Mouse (Mus musculus) forebrain, embryonic 14.5 days (tissue): Measurements from ENCODE around the gene Pof1b. TPM values are rescaled to one million over a fixed set of nuclear protein-coding genes. Genes with fewer than 3 reads are reported as not detected.

ENCODE experiments used
- ATAC-seq: fragments of 200-750 bp; cut with Nextera tagmentation; 2 replicates; pipeline ENCODE4 v1.8.0; 2017; ENCODE audit warnings: mild to moderate bottlenecking, moderate library complexity
- DNase-seq: peaks from one replicate; pipeline ENCODE4 v3.0.0-alpha.2; 2015; ENCODE audit warnings: low spot score
- H3K27ac ChIP-seq: fragments of 300-500 bp; sonication (generic); 2 replicates; pipeline ENCODE4 v1.5.1; 2014; ENCODE audit warnings: low read depth, mild to moderate bottlenecking, control low read depth, low read length, moderate library complexity
- H3K27me3 ChIP-seq: fragments of 300-500 bp; sonication (generic); replicated peaks from 2 replicates; pipeline ENCODE4 v1.6.1; 2014; ENCODE audit warnings: low read length, control low read depth, mixed read lengths; ENCODE audit not compliant: control insufficient read depth, insufficient read depth
- H3K36me3 ChIP-seq: fragments of 300-500 bp; sonication (generic); 2 replicates; pipeline ENCODE4 v1.6.1; 2014; ENCODE audit warnings: low read length, control low read depth; ENCODE audit not compliant: control insufficient read depth, insufficient read depth
- H3K4me1 ChIP-seq: fragments of 300-500 bp; sonication (generic); 2 replicates; pipeline ENCODE4 v1.6.1; 2014; ENCODE audit warnings: antibody characterized with exemption, low read length, control low read depth; ENCODE audit not compliant: control insufficient read depth, insufficient read depth
- H3K4me2 ChIP-seq: fragments of 300-500 bp; sonication (generic); 2 replicates; pipeline ENCODE4 v1.6.1; 2014; ENCODE audit warnings: mild to moderate bottlenecking, control low read depth, low read length
- H3K4me3 ChIP-seq: fragments of 300-500 bp; sonication (generic); 2 replicates; pipeline ENCODE4 v1.5.1; 2014; ENCODE audit warnings: low read depth, low read length, control low read depth
- H3K9ac ChIP-seq: fragments of 300-500 bp; sonication (generic); 2 replicates; pipeline ENCODE4 v1.6.1; 2014; ENCODE audit warnings: mild to moderate bottlenecking, low read length, control low read depth, moderate library complexity
- H3K9me3 ChIP-seq: fragments of 300-500 bp; sonication (generic); replicated peaks from 2 replicates; pipeline ENCODE4 v1.6.1; 2016; ENCODE audit warnings: low read length, control low read depth, mixed read lengths; ENCODE audit not compliant: control insufficient read depth
- WGBS: fragments of 180-500 bp; shearing (Covaris S2); extraction: QIAGEN DNeasy Blood & Tissue Kit; methylation state at CpG from one replicate; pipeline ENCODE4 v1.1.7; 2014; 5-methylcytosine and 5-hydroxymethylcytosine counted together
- polyA plus RNA-seq: library from polyadenylated mRNA; unstranded; fragments of >200 nt; fragmentation: Nextera tagmentation; extraction: Ambion mirVana; gene quantifications from 2 replicates; pipeline ENCODE4 v1.2.1, GENCODE M21; 2014

The Pof1b gene
- 0.15 and 0.32 TPM in 2 replicates for polyA plus RNA-seq

DNA sequence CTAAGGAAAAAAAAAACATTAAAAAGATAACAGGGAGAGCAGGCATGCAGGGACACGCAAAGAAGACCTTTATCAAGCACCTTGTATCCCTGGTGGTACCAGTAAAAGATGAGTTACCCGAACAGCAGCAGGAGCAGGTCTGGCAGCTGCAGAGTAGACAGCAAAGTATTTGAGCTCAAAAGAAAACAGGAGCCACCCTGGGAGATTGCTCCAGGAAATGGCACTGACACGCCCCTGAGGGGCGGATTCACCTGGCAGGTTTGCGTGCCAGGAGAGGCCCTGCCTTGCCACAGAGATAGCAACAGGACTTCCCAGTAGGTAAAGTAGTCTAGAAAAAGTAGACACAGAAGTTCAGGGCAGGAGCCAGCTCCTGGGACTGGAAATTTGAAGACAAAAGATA, at the start of gene Pof1b:
Gene Pof1b (minus strand): TSS at position 144 of the 400 bp plus-strand sequence.
- H3K36me3 ChIP-seq: no peaks in the 10 kb centered on the region
- H3K27me3 ChIP-seq: no peaks in the 10 kb centered on the region
- DNase-seq (no peak), ATAC-seq (no peak)
- H3K9me3 ChIP-seq: no peaks in the 10 kb centered on the region
- H3K4me3 ChIP-seq: no peak within 1 kb of the TSS
- H3K4me1 ChIP-seq: no peaks in the 10 kb centered on the region
- H3K9ac ChIP-seq: no peak within 1 kb of the TSS
- H3K27ac ChIP-seq: no peak within 1 kb of the TSS
- H3K4me2 ChIP-seq: no peak within 1 kb of the TSS
- 75% methylated on average over 5 of the region's 5 CpGs for WGBS

DNA sequence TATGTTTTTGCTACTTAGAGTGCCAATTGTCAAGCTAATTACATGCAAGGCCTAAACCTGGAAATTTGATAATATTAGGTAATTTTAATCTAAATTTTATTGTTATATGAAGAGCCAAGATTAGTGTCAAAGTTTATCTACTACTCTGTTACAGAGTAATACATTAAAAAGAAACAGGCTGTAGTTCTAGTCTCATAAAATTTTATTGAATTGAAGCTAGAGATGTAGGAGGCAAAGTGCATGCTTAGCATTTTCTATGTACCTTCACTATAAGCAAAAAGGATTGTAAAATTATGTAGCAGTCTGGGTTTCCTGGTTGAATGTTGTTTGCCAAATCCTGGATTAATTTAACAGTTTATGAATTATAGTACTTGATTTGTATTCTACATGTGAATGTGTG, 18.1 kb upstream of the Pof1b start:
- Histone ChIP-seq H3K9ac (no peak overlapping the region), H3K36me3 (no peaks in the 10 kb centered on the region), H3K9me3 (no peaks in the 10 kb centered on the region), H3K27me3 (no peaks in the 10 kb centered on the region), H3K4me3 (no peak overlapping the region), H3K4me1 (no peaks in the 10 kb centered on the region), H3K27ac (no peak overlapping the region), H3K4me2 (no peak overlapping the region)
- no peak for ATAC-seq
- DNase-seq: no peak

DNA sequence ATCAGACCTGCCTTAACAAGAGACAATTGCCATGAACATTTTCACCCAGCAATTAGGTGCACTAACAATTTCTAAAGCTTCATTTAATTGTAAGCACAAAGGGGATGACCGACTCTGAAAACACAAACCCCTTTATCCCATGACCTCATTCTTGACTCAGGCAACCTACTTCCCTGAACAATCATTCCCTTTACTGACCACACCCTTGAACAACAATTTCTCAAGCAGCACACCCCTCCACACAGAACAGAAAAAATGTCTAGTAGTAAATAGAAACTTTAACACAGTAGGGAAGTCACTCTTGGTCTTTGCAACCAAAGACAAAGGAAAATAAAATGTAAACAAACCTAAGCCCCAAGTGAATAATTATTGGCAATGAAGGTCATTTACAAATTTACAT, 4.1 kb downstream of the Pof1b start:
- DNase-seq (no peak), ATAC-seq (no peak)
- H3K27ac ChIP-seq: no peak overlapping the region
- no peak overlapping the region for H3K4me2 ChIP-seq
- no peaks in the 10 kb centered on the region for H3K27me3 ChIP-seq
- no peak overlapping the region for H3K9ac ChIP-seq
- H3K9me3 ChIP-seq: no peaks in the 10 kb centered on the region
- H3K36me3 ChIP-seq: no peaks in the 10 kb centered on the region
- no peak overlapping the region for H3K4me3 ChIP-seq
- no peaks in the 10 kb centered on the region for H3K4me1 ChIP-seq
- WGBS: 47% methylated on average over 1 of the region's 1 CpGs

DNA sequence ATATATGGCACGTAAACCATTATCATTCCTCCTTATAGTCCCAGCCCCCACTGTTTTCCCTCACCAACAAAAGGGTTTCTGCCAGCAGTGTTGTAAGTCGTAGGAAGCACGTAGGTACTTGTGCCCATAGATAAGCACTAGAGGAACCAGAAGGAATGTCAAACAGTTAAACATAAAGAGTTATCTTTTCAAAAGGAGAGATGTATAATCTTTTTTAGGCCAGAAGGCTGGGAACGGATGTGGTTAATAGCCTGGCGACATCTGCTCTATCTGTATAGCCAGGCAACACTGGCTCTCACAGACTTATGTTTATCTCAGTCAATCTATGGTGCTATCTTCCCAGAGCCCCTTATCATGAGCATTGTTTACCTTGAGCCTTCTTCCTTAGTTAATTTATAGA, 17.8 kb downstream of the Pof1b start:
- ATAC-seq: no peak
- no peak for DNase-seq
- Histone ChIP-seq H3K27me3 (no peaks in the 10 kb centered on the region), H3K4me3 (no peak overlapping the region), H3K4me1 (no peaks in the 10 kb centered on the region), H3K9me3 (no peaks in the 10 kb centered on the region), H3K4me2 (no peak overlapping the region), H3K9ac (no peak overlapping the region), H3K27ac (no peak overlapping the region), H3K36me3 (no peaks in the 10 kb centered on the region)
- WGBS: 86% methylated on average over 5 of the region's 5 CpGs

DNA sequence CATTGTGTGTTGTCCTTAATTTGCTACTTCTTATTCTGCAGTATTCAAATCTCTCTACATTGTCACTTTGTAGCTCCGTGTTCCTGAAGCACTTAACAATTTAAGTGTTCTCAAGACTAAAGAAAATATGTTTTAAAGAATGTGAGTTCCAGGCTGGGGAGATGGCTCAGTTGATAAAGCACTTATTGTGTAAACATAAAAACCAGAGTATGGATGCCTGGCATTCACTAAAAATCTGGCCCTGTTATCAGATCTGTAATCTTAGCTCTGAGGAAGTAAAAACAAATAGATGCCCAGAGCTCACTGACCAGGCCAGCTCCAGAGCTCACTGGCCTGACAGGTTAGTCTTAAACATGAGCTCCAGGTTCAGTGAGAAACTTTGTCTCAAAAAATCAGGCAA, 22.9 kb downstream of the Pof1b start:
- no peak overlapping the region for H3K27ac ChIP-seq
- ATAC-seq (no peak), DNase-seq (no peak)
- no peak overlapping the region for H3K4me2 ChIP-seq
- H3K36me3 ChIP-seq: no peaks in the 10 kb centered on the region
- H3K27me3 ChIP-seq: no peaks in the 10 kb centered on the region
- WGBS: 59% methylated on average over 1 of the region's 1 CpGs
- no peaks in the 10 kb centered on the region for H3K9me3 ChIP-seq
- no peaks in the 10 kb centered on the region for H3K4me1 ChIP-seq
- H3K9ac ChIP-seq: no peak overlapping the region
- H3K4me3 ChIP-seq: no peak overlapping the region

DNA sequence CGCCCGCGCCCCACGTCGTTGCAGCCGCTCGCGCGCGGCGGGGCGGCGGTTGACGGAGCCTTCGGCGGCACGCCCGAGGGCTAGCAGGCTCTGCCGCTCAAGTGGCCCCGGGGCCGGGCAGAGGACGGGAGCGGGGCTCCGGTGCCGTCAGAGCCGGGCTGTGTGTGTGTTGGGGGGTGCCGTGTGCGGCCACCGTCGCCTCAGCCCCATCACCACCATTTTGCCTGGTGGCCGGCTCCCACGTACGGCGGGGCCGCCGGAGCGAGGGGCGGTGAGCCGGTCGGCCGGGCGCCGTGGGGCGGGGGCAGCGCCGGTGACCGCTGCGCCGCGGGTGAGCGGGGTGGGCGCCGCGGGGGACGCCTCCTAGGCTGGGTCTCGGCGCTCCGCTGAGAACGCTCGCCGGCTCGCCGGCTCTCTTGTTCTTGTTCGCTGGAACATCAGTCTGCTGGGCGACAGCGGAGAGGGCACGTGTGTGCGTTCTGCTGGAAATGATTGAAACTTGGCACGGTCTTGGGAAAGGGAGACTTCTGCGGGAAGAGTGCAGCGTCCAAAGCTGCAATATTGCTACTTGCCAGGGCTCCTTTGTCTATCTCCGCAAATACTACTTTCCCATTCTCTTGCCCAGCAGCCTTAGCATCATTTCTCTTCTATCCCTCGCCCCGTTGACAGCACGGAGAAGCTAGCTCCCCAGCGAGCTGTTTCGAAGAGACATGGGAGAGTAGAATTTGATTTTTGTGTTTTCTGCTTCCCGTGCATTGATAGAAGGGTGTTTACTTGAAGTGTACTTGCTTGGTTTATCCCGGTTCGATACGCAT, 96.9 kb downstream of the Pof1b start:
- Histone ChIP-seq H3K27me3 (no peaks in the 10 kb centered on the region), H3K4me3 (peak overlapping the region; percentile 59), H3K27ac (peak overlapping the region; percentile 84), H3K9ac (peak overlapping the region; percentile 77), H3K4me1 (no peaks in the 10 kb centered on the region), H3K4me2 (peak overlapping the region; percentile 43), H3K9me3 (no peaks in the 10 kb centered on the region), H3K36me3 (no peaks in the 10 kb centered on the region)
- ATAC-seq (peak; percentile 61), DNase-seq (peak; percentile 68)
- 31% methylated on average over 66 of the region's 81 CpGs for WGBS

DNA sequence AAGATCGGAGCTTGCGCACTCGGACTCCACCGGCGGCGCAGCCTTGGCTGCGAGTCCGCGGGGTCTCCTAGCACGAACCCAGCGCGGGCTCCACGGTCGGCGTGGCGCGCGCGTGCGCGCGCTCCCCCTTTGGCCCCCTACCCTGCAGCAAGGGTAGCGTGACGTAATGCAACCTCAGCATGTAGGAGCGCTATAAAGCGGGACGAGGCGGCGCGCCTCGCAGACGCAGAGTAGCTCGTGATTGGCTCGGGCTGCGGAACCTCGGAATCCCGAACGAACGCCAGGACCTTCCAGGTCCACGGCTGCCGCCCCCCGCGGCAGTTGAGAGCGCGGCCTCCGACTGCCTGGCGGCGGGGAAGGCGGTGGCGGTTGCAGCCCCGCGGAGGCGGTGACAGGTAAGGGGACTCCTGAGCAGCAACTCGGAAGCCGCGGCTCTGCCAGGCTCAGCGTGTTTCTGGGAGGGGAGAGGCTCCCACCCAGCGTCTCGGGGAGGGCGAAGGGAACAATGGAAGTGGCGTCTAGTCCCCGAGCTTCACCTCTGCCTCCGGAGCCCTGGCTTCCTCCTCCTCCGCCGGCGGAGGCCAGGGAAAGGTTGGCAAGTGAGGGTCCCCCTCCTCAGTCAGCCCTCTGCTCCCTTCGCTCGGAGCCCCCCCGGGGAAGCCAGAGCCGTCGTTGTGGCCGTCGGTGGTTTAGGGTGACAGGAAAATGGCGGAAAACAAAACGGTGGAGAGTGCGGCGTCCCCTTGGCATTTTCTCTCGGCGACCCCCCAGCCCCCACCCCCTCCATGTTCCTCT, 97.7 kb downstream of the Pof1b start, which contains the start of gene Zfp711:
Gene Zfp711 (plus strand): TSS at position 16 of the 795 bp plus-strand sequence.
- WGBS: 35% methylated on average over 76 of the region's 79 CpGs
- no peaks in the 10 kb centered on the region for H3K4me1 ChIP-seq
- H3K9ac ChIP-seq: peak within 1 kb of the TSS; percentile 77
- H3K36me3 ChIP-seq: no peaks in the 10 kb centered on the region
- peak within 1 kb of the TSS; percentile 59 for H3K4me3 ChIP-seq
- peak; percentile 97 for ATAC-seq
- peak within 1 kb of the TSS; percentile 84 for H3K27ac ChIP-seq
- H3K9me3 ChIP-seq: no peaks in the 10 kb centered on the region
- no peaks in the 10 kb centered on the region for H3K27me3 ChIP-seq
- peak; percentile 95 for DNase-seq
- H3K4me2 ChIP-seq: peak within 1 kb of the TSS; percentile 43
